Mouse (Mus musculus) stomach, postnatal 0 days (tissue): Measurements from ENCODE around the gene Gm28635.

Source experiments
- CTCF ChIP-seq: IDR thresholded peaks from 2 replicates; pipeline ENCODE4 v1.5.1; 2016; ENCODE audit warnings: antibody characterized with exemption, low read depth, mild to moderate bottlenecking, moderate library complexity
- EP300 ChIP-seq: optimal IDR thresholded peaks from 2 replicates; pipeline ENCODE3; 2016; ENCODE audit warnings: antibody characterized with exemption

DNA sequence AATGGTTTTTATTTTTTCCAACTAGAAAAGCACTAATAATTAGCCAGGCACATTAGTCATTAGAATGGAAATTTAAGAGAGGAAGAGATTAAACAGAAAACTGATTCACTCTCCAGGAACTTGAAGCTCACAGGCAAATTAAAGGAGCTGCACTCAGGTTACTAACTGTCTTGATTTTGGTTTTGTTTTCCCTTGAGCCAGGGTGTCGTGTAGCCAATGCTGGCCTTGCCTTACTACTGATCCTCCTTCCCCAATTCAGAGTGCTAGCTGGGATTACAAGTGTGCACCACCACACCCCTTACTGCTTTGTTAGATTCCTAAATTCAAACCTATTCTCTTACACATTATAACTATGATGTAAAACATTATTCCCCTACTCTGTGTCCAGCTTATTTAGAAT lies 70.0 kb downstream of the Gm28635 start:
- no peak for TF ChIP-seq CTCF
- TF ChIP-seq EP300 = no peak
